Mouse (Mus musculus) intestine, postnatal 0 days (tissue): Measurements from ENCODE around the gene Trp53i11. TPM values are rescaled to one million over a fixed set of nuclear protein-coding genes. Genes with fewer than 3 reads are reported as not detected.

Source experiments
- ATAC-seq: fragments of 200-750 bp; cut with Nextera tagmentation; 2 replicates; pipeline ENCODE4 v1.8.0; 2017; ENCODE audit warnings: mild to moderate bottlenecking, moderate TSS enrichment, moderate library complexity
- H3K27ac ChIP-seq: fragments of 300-500 bp; sonication (generic); 2 replicates; pipeline ENCODE4 v1.5.1; 2014; ENCODE audit warnings: mild to moderate bottlenecking, low read depth, low read length, moderate library complexity
- H3K27me3 ChIP-seq: fragments of 300-500 bp; sonication (generic); replicated peaks from 2 replicates; pipeline ENCODE4 v1.6.1; 2014; ENCODE audit warnings: low read length, mixed read lengths; ENCODE audit not compliant: control insufficient read depth, insufficient read depth
- H3K36me3 ChIP-seq: fragments of 300-500 bp; sonication (generic); 2 replicates; pipeline ENCODE4 v1.6.1; 2014; ENCODE audit warnings: mild to moderate bottlenecking, moderate library complexity; ENCODE audit not compliant: control insufficient read depth, insufficient read depth
- H3K4me1 ChIP-seq: fragments of 300-500 bp; sonication (generic); replicated peaks from 2 replicates; pipeline ENCODE4 v1.6.1; 2014; ENCODE audit warnings: antibody characterized with exemption, low read length, mixed read lengths; ENCODE audit not compliant: control insufficient read depth, insufficient read depth
- H3K4me2 ChIP-seq: fragments of 300-500 bp; sonication (generic); replicated peaks from 2 replicates; pipeline ENCODE4 v1.6.1; 2014; ENCODE audit warnings: low read depth, mild to moderate bottlenecking, moderate library complexity
- H3K4me3 ChIP-seq: fragments of 300-500 bp; sonication (generic); 2 replicates; pipeline ENCODE4 v1.5.1; 2014; ENCODE audit warnings: low read depth, low read length
- H3K9ac ChIP-seq: fragments of 300-500 bp; sonication (generic); 2 replicates; pipeline ENCODE4 v1.6.1; 2014; ENCODE audit warnings: mild to moderate bottlenecking, low read depth, low read length
- H3K9me3 ChIP-seq: fragments of 300-500 bp; sonication (generic); 2 replicates; pipeline ENCODE4 v1.6.1; 2016; ENCODE audit warnings: mixed run types; ENCODE audit not compliant: control insufficient read depth
- CTCF ChIP-seq: sonication (generic); IDR thresholded peaks from 2 replicates; pipeline ENCODE4 v1.5.1; 2016; ENCODE audit warnings: low read depth, mild to moderate bottlenecking, control low read depth, antibody characterized with exemption, moderate library complexity
- WGBS: fragments of 180-500 bp; shearing (Covaris S2); extraction: QIAGEN DNeasy Blood & Tissue Kit; methylation state at CpG from one replicate; pipeline ENCODE4 v1.1.7; 2014; 5-methylcytosine and 5-hydroxymethylcytosine counted together
- polyA plus RNA-seq: library from polyadenylated mRNA; unstranded; fragments of >200 nt; fragmentation: Nextera tagmentation; extraction: Ambion mirVana; gene quantifications from 2 replicates; pipeline ENCODE4 v1.2.1, GENCODE M21; 2015

Gene Trp53i11
- polyA plus RNA-seq, 1 experiment from 2014 or later: 21.8 TPM

- no peaks in the 10 kb centered on the region; the same call in 1 of the 2 replicates for H3K36me3 ChIP-seq
- WGBS: 57% methylated on average over 1 of the region's 1 CpGs
These were observed 44.8 kb downstream of the Trp53i11 start for GRCm38 (mm10) chr2:93232141-93232540.

GRCm38 (mm10) chr2:93237055-93237454 lies 49.7 kb downstream of the Trp53i11 start:
- no peak for TF ChIP-seq CTCF
- H3K36me3 ChIP-seq: no peaks in the 10 kb centered on the region; the same call in 1 of the 2 replicates
- WGBS: 53% methylated on average over 1 of the region's 1 CpGs
- no peak overlapping the region for H3K27ac ChIP-seq
- 0 out of 2 replicates have a peak, but pooled peaks have one; percentile 22 for ATAC-seq
- H3K4me2 ChIP-seq: no peak overlapping the region
- no peaks in the 10 kb centered on the region for H3K9me3 ChIP-seq
- no peak overlapping the region for H3K9ac ChIP-seq
- no peaks in the 10 kb centered on the region for H3K27me3 ChIP-seq
- no peak overlapping the region for H3K4me3 ChIP-seq
- no peaks in the 10 kb centered on the region for H3K4me1 ChIP-seq

More at GRCm38 (mm10) chr2:93232141-93232540, 44.8 kb downstream of the Trp53i11 start:
- Histone ChIP-seq H3K9ac (no peak overlapping the region), H3K27me3 (no peaks in the 10 kb centered on the region), H3K4me1 (no peaks in the 10 kb centered on the region), H3K4me3 (no peak overlapping the region), H3K27ac (no peak overlapping the region), H3K9me3 (no peaks in the 10 kb centered on the region), H3K4me2 (no peak overlapping the region)
- ATAC-seq: no peak
- no peak for TF ChIP-seq CTCF

GRCm38 (mm10) chr2:93238864-93239263 lies 51.5 kb downstream of the Trp53i11 start:
- H3K36me3 ChIP-seq: no peaks in the 10 kb centered on the region; the same call in 1 of the 2 replicates
- no peak overlapping the region for H3K9ac ChIP-seq
- H3K27me3 ChIP-seq: no peaks in the 10 kb centered on the region
- no peaks in the 10 kb centered on the region for H3K9me3 ChIP-seq
- 84% methylated on average over 6 of the region's 6 CpGs for WGBS
- H3K4me2 ChIP-seq: no peak overlapping the region
- H3K4me3 ChIP-seq: no peak overlapping the region
- H3K4me1 ChIP-seq: no peaks in the 10 kb centered on the region
- no peak overlapping the region for H3K27ac ChIP-seq
- TF ChIP-seq CTCF: no peak
- no peak for ATAC-seq

- TF ChIP-seq CTCF: no peak
- no peak overlapping the region for H3K4me2 ChIP-seq
- no peak for ATAC-seq
- WGBS: 88% methylated on average over 5 of the region's 5 CpGs
- no peak overlapping the region for H3K4me3 ChIP-seq
- H3K27ac ChIP-seq: no peak overlapping the region
- H3K4me1 ChIP-seq: no peaks in the 10 kb centered on the region
- H3K9me3 ChIP-seq: no peaks in the 10 kb centered on the region
- H3K9ac ChIP-seq: no peak overlapping the region
- no peaks in the 10 kb centered on the region; the same call in 1 of the 2 replicates for H3K36me3 ChIP-seq
- no peaks in the 10 kb centered on the region for H3K27me3 ChIP-seq
These were observed 54.8 kb downstream of the Trp53i11 start for GRCm38 (mm10) chr2:93242166-93242565.

- Histone ChIP-seq H3K4me1 (no peaks in the 10 kb centered on the region), H3K36me3 (no peaks in the 10 kb centered on the region), H3K9ac (no peak overlapping the region), H3K4me3 (no peak overlapping the region), H3K27ac (no peak overlapping the region), H3K27me3 (no peaks in the 10 kb centered on the region), H3K9me3 (no peaks in the 10 kb centered on the region), H3K4me2 (no peak overlapping the region)
- no peak for ATAC-seq
- WGBS: 82% methylated on average over 11 of the region's 11 CpGs
- no peak for TF ChIP-seq CTCF
These were observed 56.2 kb downstream of the Trp53i11 start for GRCm38 (mm10) chr2:93243439-93244089.

GRCm38 (mm10) chr2:93244090-93244443 lies 56.7 kb downstream of the Trp53i11 start:
- H3K27ac ChIP-seq: no peak overlapping the region
- H3K9ac ChIP-seq: no peak overlapping the region
- H3K9me3 ChIP-seq: no peaks in the 10 kb centered on the region
- 88% methylated on average over 8 of the region's 8 CpGs for WGBS
- no peaks in the 10 kb centered on the region for H3K36me3 ChIP-seq
- H3K4me3 ChIP-seq: no peak overlapping the region
- no peak for TF ChIP-seq CTCF
- H3K4me2 ChIP-seq: no peak overlapping the region
- no peak for ATAC-seq
- H3K4me1 ChIP-seq: no peaks in the 10 kb centered on the region
- H3K27me3 ChIP-seq: no peaks in the 10 kb centered on the region

GRCm38 (mm10) chr2:93249058-93249457 lies 61.7 kb downstream of the Trp53i11 start:
- H3K9ac ChIP-seq: no peak overlapping the region
- no peak overlapping the region for H3K4me2 ChIP-seq
- no peaks in the 10 kb centered on the region for H3K4me1 ChIP-seq
- TF ChIP-seq CTCF: no peak
- no peak for ATAC-seq
- H3K36me3 ChIP-seq: no peaks in the 10 kb centered on the region
- H3K27ac ChIP-seq: no peak overlapping the region
- no peaks in the 10 kb centered on the region for H3K9me3 ChIP-seq
- 79% methylated on average over 6 of the region's 6 CpGs for WGBS
- no peaks in the 10 kb centered on the region for H3K27me3 ChIP-seq
- no peak overlapping the region for H3K4me3 ChIP-seq
